Mouse (Mus musculus): ENCODE results near the gene Nudc. TPM values are rescaled to one million over a fixed set of nuclear protein-coding genes. Genes with fewer than 3 reads are reported as not detected.

Gene Nudc
- polyA plus RNA-seq, 1 experiment = 267 TPM

DNA sequence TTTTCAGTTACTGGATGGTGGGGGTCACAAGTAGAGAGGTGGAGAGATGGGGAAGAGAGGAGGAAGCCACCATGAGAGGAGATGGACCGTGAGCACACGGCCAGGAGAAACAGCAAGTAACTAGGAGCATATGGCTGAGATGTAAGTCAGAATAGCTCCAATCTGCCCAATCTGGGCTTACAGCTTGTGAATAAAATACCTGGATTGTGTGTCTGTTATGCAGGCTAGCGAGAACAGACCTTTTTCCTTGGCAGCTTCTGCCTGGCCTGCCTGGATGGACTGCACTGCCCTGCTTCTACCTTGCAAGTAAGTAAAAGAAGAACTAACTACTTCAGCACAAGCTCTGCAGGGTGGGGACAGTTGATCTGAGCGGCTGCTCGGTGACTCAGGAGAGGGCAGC, 34.7 kb downstream of the Nudc start:
- H3K79me2 ChIP-seq (ENCODE audit: control insufficient read depth, insufficient read depth) = no peaks in the 10 kb centered on the region
- no peak for TF ChIP-seq USF1 (IDR thresholded peaks at IDR 0.05; ENCODE audit: low read depth)
- no peak for TF ChIP-seq MYOD1 (IDR thresholded peaks at IDR 0.05; ENCODE audit: control insufficient read depth, insufficient read length, low read depth)
- no peak for TF ChIP-seq CEBPB (IDR thresholded peaks at IDR 0.05; ENCODE audit: low read depth)
- TF ChIP-seq CTCF (IDR thresholded peaks at IDR 0.05; ENCODE audit: control insufficient read depth, insufficient read depth, insufficient read length) = no peak
- TF ChIP-seq FOSL1 (IDR thresholded peaks at IDR 0.05; ENCODE audit: insufficient read depth, low read length, poor library complexity, severe bottlenecking) = no peak
- no peak for TF ChIP-seq MAX (IDR thresholded peaks at IDR 0.05)
- no peak for TF ChIP-seq MYOG (IDR thresholded peaks at IDR 0.05; ENCODE audit: control insufficient read depth, extremely low read depth, insufficient read length)
- peaks cover 3% of the 10 kb centered on the region for H3K27me3 ChIP-seq (ENCODE audit: control insufficient read depth, insufficient read depth, insufficient read length)
- no peaks in the 10 kb centered on the region for H3K36me3 ChIP-seq (ENCODE audit: control insufficient read depth, insufficient read depth)
- no peak overlapping the region for H3ac ChIP-seq (ENCODE audit: control insufficient read depth, insufficient read length, low read depth)
- H3K4me3 ChIP-seq (ENCODE audit: insufficient read depth, poor library complexity, severe bottlenecking) = no peak overlapping the region
- no peaks in the 10 kb centered on the region for H3K79me3 ChIP-seq (ENCODE audit: low read depth)

DNA sequence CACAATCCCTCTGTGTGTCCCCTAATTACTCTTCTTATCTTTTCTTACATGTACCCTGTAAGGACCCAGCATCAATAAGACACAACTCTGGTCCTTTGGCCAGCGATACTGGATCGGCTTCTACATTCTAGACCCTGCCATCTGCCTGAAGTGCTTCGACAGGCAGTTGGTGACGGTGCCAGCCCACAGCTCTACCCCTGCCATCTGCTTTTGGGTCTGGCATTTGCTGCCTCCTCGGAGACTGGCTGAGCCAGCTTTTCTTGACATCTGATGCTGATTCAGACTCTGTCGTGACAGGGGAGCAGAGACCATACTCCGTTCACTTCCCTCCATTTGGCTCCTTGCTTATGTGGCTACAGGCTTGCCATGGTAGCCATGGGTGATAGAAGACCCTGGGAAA, 36.8 kb downstream of the Nudc start:
- TF ChIP-seq MYOG (IDR thresholded peaks at IDR 0.05; ENCODE audit: control insufficient read depth, extremely low read depth, insufficient read length) (no peak), MAX (IDR thresholded peaks at IDR 0.05) (no peak), CTCF (IDR thresholded peaks at IDR 0.05; ENCODE audit: control insufficient read depth, insufficient read depth, insufficient read length) (no peak), CEBPB (IDR thresholded peaks at IDR 0.05; ENCODE audit: low read depth) (no peak), USF1 (IDR thresholded peaks at IDR 0.05; ENCODE audit: low read depth) (no peak), FOSL1 (IDR thresholded peaks at IDR 0.05; ENCODE audit: insufficient read depth, low read length, poor library complexity, severe bottlenecking) (no peak), MYOD1 (IDR thresholded peaks at IDR 0.05; ENCODE audit: control insufficient read depth, insufficient read length, low read depth) (no peak)

DNA sequence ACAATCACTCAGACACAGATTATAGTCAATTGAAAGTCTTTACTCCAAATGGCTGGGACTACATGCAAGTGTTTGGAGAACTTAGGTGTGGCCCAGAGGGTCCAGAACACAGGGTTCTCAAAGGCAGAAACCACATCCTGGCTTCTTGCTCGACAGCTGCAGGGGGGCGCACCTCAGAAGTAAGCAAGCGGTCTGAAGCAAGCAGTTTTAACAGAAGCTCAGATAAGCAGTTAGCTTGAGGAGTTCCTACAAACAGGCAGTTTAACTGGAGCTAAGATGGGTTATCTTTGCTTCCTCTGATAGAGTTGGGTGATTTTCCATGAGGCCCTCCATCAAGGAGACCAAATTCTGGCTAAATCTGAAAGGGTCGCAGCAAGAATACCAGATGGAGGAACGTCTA, 39.2 kb downstream of the Nudc start:
- H3ac ChIP-seq (ENCODE audit: control insufficient read depth, insufficient read length, low read depth) = no peak overlapping the region
- H3K4me3 ChIP-seq (ENCODE audit: insufficient read depth, poor library complexity, severe bottlenecking) = no peak overlapping the region
- no peak for TF ChIP-seq CEBPB (IDR thresholded peaks at IDR 0.05; ENCODE audit: low read depth)
- no peak for TF ChIP-seq MAX (IDR thresholded peaks at IDR 0.05)
- no peak for TF ChIP-seq FOSL1 (IDR thresholded peaks at IDR 0.05; ENCODE audit: insufficient read depth, low read length, poor library complexity, severe bottlenecking)
- no peak for TF ChIP-seq MYOG (IDR thresholded peaks at IDR 0.05; ENCODE audit: control insufficient read depth, extremely low read depth, insufficient read length)
- TF ChIP-seq USF1 (IDR thresholded peaks at IDR 0.05; ENCODE audit: low read depth) = no peak
- no peak for TF ChIP-seq CTCF (IDR thresholded peaks at IDR 0.05; ENCODE audit: control insufficient read depth, insufficient read depth, insufficient read length)
- TF ChIP-seq MYOD1 (IDR thresholded peaks at IDR 0.05; ENCODE audit: control insufficient read depth, insufficient read length, low read depth) = no peak
- H3K36me3 ChIP-seq (ENCODE audit: control insufficient read depth, insufficient read depth) = no peaks in the 10 kb centered on the region
- H3K27me3 ChIP-seq (ENCODE audit: control insufficient read depth, insufficient read depth, insufficient read length) = peaks cover 10% of the 10 kb centered on the region
- no peaks in the 10 kb centered on the region for H3K79me2 ChIP-seq (ENCODE audit: control insufficient read depth, insufficient read depth)
- no peaks in the 10 kb centered on the region for H3K79me3 ChIP-seq (ENCODE audit: low read depth)

More for the DNA sequence above, 36.8 kb downstream of the Nudc start:
- Histone ChIP-seq H3K79me3 (ENCODE audit: low read depth) (no peaks in the 10 kb centered on the region), H3ac (ENCODE audit: control insufficient read depth, insufficient read length, low read depth) (no peak overlapping the region), H3K27me3 (ENCODE audit: control insufficient read depth, insufficient read depth, insufficient read length) (peaks cover 5% of the 10 kb centered on the region), H3K4me3 (ENCODE audit: insufficient read depth, poor library complexity, severe bottlenecking) (no peak overlapping the region), H3K36me3 (ENCODE audit: control insufficient read depth, insufficient read depth) (no peaks in the 10 kb centered on the region), H3K79me2 (ENCODE audit: control insufficient read depth, insufficient read depth) (no peaks in the 10 kb centered on the region)

DNA sequence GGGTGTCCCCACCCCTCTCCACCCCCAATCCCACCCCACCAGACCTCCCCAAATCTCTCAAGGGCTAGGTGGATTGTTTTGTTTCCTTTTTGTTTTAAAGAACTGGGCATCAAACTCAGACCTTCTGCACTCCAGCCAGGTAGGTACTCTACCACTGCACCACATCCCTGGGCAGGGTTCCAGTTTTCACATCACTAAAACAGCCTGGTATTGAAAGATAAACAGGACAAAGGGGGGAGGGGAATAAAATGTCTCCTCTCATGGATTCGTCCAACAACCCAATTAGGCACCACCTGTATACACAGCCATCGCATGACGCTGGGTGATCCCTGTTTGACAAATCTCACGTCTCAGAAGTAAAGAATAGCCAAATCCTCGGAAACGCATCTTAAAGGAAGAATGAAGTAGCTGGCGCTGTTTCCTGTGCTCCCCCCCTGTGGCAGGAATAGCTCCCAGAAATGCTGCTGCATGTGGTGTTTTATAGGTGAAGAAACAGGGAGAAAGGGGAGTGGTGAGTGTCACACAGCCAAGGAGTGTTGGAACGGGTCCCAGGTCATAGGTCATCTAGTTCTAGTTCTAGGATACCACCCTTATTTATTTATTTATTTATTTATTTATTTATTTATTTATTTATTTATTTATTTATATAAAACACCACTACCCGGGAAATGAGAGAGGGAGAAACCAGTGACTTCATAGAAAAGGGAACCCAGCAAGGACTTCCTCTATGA, 40.9 kb downstream of the Nudc start:
- Histone ChIP-seq H3K4me3 (ENCODE audit: insufficient read depth, poor library complexity, severe bottlenecking) (no peak overlapping the region), H3K27me3 (ENCODE audit: control insufficient read depth, insufficient read depth, insufficient read length) (peaks cover 20% of the 10 kb centered on the region), H3K79me2 (ENCODE audit: control insufficient read depth, insufficient read depth) (no peaks in the 10 kb centered on the region), H3K36me3 (ENCODE audit: control insufficient read depth, insufficient read depth) (no peaks in the 10 kb centered on the region), H3ac (ENCODE audit: control insufficient read depth, insufficient read length, low read depth) (no peak overlapping the region), H3K79me3 (ENCODE audit: low read depth) (no peaks in the 10 kb centered on the region)
- no peak for TF ChIP-seq MAX (IDR thresholded peaks at IDR 0.05)
- TF ChIP-seq FOSL1 (IDR thresholded peaks at IDR 0.05; ENCODE audit: insufficient read depth, low read length, poor library complexity, severe bottlenecking) = no peak
- TF ChIP-seq MYOG (IDR thresholded peaks at IDR 0.05; ENCODE audit: control insufficient read depth, extremely low read depth, insufficient read length) = no peak
- TF ChIP-seq CEBPB (IDR thresholded peaks at IDR 0.05; ENCODE audit: low read depth) = no peak
- TF ChIP-seq MYOD1 (IDR thresholded peaks at IDR 0.05; ENCODE audit: control insufficient read depth, insufficient read length, low read depth) = no peak
- TF ChIP-seq USF1 (IDR thresholded peaks at IDR 0.05; ENCODE audit: low read depth) = no peak
- no peak for TF ChIP-seq CTCF (IDR thresholded peaks at IDR 0.05; ENCODE audit: control insufficient read depth, insufficient read depth, insufficient read length)

DNA sequence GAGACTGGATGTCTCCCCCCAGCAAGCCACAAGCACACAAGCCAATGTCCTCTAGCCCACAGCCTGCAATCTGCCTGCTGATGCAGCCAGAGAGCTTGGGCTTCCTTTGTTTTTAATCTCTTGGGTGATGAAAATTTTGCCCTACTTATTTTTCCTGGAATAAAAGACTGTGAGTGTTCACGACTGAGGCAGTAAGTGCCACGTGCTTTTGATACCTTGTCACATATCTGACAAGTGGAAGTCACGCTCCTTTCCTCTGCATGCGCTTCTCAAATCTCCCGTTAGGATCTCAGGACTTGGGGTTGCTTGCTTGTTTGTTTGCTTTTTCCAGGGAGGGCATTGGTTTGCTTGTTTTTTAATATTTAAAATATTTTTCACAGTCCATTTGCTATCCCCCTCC, 41.5 kb downstream of the Nudc start:
- peaks cover 25% of the 10 kb centered on the region for H3K27me3 ChIP-seq (ENCODE audit: control insufficient read depth, insufficient read depth, insufficient read length)
- H3K36me3 ChIP-seq (ENCODE audit: control insufficient read depth, insufficient read depth) = no peaks in the 10 kb centered on the region
- H3K79me2 ChIP-seq (ENCODE audit: control insufficient read depth, insufficient read depth) = no peaks in the 10 kb centered on the region
- no peak overlapping the region for H3K4me3 ChIP-seq (ENCODE audit: insufficient read depth, poor library complexity, severe bottlenecking)
- H3ac ChIP-seq (ENCODE audit: control insufficient read depth, insufficient read length, low read depth) = no peak overlapping the region
- TF ChIP-seq CTCF (IDR thresholded peaks at IDR 0.05; ENCODE audit: control insufficient read depth, insufficient read depth, insufficient read length) (no peak), CEBPB (IDR thresholded peaks at IDR 0.05; ENCODE audit: low read depth) (no peak), MAX (IDR thresholded peaks at IDR 0.05) (no peak), MYOG (IDR thresholded peaks at IDR 0.05; ENCODE audit: control insufficient read depth, extremely low read depth, insufficient read length) (no peak), MYOD1 (IDR thresholded peaks at IDR 0.05; ENCODE audit: control insufficient read depth, insufficient read length, low read depth) (no peak), USF1 (IDR thresholded peaks at IDR 0.05; ENCODE audit: low read depth) (no peak), FOSL1 (IDR thresholded peaks at IDR 0.05; ENCODE audit: insufficient read depth, low read length, poor library complexity, severe bottlenecking) (no peak)
- no peaks in the 10 kb centered on the region for H3K79me3 ChIP-seq (ENCODE audit: low read depth)

Data from C2C12 (cell line).